Mouse (Mus musculus) neural tube, embryonic 15.5 days (tissue): ENCODE measurements at regions not wholly inside any gene's neighbourhood (a gene's known extent, or its start where the extent isn't known, plus 50 kb on each side); places are given as distances from the start of the nearest gene placed in this dataset.

Source experiments
- ATAC-seq: fragments of 200-750 bp; cut with Nextera tagmentation; 2 replicates; pipeline ENCODE4 v1.8.0; 2017; ENCODE audit warnings: mild to moderate bottlenecking, moderate TSS enrichment, moderate library complexity; ENCODE audit not compliant: low FRiP score
- H3K27ac ChIP-seq: fragments of 300-500 bp; sonication (generic); replicated peaks from 2 replicates; pipeline ENCODE4 v1.5.1; 2015; ENCODE audit warnings: mild to moderate bottlenecking, inconsistent platforms
- H3K27me3 ChIP-seq: fragments of 300-500 bp; sonication (generic); replicated peaks from 2 replicates; pipeline ENCODE4 v1.6.1; 2015; ENCODE audit warnings: inconsistent platforms
- H3K36me3 ChIP-seq: fragments of 300-500 bp; sonication (generic); 2 replicates; pipeline ENCODE4 v1.6.1; 2015; ENCODE audit warnings: inconsistent platforms
- H3K4me1 ChIP-seq: fragments of 300-500 bp; sonication (generic); 2 replicates; pipeline ENCODE4 v1.6.1; 2015; ENCODE audit warnings: inconsistent platforms
- H3K4me2 ChIP-seq: fragments of 300-500 bp; sonication (generic); 2 replicates; pipeline ENCODE4 v1.6.1; 2015; ENCODE audit warnings: inconsistent platforms, mild to moderate bottlenecking, moderate library complexity
- H3K4me3 ChIP-seq: fragments of 300-500 bp; sonication (generic); replicated peaks from 2 replicates; pipeline ENCODE4 v1.5.1; 2015; ENCODE audit warnings: mild to moderate bottlenecking, inconsistent platforms
- H3K9ac ChIP-seq: fragments of 300-500 bp; sonication (generic); replicated peaks from 2 replicates; pipeline ENCODE4 v1.6.1; 2015; ENCODE audit warnings: mild to moderate bottlenecking, inconsistent platforms
- H3K9me3 ChIP-seq: fragments of 300-500 bp; sonication (generic); replicated peaks from 2 replicates; pipeline ENCODE4 v1.6.1; 2016; ENCODE audit warnings: inconsistent platforms
- WGBS: fragments of 180-500 bp; shearing (Covaris S2); methylation state at CpG from one replicate; pipeline ENCODE4 v1.1.7; 2015; ENCODE audit warnings: mixed read lengths; 5-methylcytosine and 5-hydroxymethylcytosine counted together

DNA sequence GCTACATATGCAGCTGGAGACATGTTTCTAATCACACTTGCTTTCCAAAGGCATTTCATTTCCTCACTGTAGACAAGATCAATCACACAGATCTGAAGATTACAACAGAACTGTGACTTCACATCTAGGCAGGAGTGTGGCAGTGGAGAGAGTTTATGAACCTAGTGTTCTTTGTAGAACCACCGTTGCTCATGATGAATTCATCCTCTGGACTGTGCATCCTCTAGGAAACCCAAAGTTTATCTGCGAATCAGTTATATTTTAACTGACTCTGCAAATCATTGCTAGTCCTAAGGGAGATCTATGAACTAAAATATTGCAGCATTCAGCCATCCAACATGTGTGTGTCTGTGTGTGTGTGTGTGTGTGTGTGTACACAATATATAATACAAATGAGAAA, 165.4 kb downstream of the Trib2 start:
- no peak for ATAC-seq
- 94% methylated on average over 2 of the region's 2 CpGs for WGBS
- H3K9ac ChIP-seq, result no peak overlapping the region
- H3K4me3 ChIP-seq, result no peak overlapping the region
- H3K27ac ChIP-seq, result no peak overlapping the region
- no peaks in the 10 kb centered on the region for H3K27me3 ChIP-seq
- H3K36me3 ChIP-seq, result no peaks in the 10 kb centered on the region
- H3K4me2 ChIP-seq, result no peak overlapping the region
- no peaks in the 10 kb centered on the region for H3K4me1 ChIP-seq
- H3K9me3 ChIP-seq, result no peaks in the 10 kb centered on the region

DNA sequence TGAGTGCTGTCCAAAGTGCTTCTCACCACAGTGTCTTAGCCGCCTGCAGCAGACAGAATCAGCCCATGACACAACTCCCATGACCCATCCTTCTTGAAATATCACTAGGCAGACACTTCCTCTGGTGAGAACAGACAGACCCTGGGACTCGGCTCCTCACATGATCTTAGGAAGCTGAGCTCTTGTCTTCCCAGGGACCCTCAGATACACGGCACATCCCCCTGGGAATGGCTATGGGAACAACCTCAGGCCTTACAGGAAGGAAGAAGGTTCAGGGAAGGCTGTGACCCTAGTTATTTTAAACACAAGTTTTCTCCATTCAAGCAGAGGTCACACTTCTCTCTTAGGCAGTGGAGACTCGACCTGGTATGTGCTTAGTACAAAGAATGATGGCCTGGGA, 166.8 kb downstream of the Trib2 start:
- Histone ChIP-seq H3K4me1 (no peaks in the 10 kb centered on the region), H3K9me3 (no peaks in the 10 kb centered on the region), H3K27me3 (no peaks in the 10 kb centered on the region), H3K4me2 (no peak overlapping the region), H3K9ac (no peak overlapping the region), H3K4me3 (no peak overlapping the region), H3K27ac (no peak overlapping the region), H3K36me3 (no peaks in the 10 kb centered on the region)
- no peak for ATAC-seq
- 87% methylated on average over 4 of the region's 4 CpGs for WGBS

DNA sequence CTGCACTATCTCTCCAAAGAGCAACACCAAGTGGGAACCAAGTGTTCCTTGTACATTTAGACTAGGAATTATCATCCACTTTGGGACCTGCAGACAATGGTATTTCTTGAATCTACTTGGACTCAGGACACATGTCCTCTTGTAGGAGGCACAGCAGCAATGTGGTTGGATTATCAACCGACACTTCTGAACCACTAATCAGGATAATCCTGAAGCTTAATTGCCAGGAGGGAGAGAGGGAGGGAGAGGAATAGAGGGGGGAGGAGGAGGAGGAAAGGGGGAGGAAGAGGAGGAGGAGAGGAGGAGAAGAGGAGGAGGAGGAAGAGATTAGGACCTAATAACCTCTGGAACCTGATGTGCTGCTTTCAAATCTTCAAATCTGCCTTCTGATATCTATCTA, 167.5 kb downstream of the Trib2 start:
- no peak for ATAC-seq

DNA sequence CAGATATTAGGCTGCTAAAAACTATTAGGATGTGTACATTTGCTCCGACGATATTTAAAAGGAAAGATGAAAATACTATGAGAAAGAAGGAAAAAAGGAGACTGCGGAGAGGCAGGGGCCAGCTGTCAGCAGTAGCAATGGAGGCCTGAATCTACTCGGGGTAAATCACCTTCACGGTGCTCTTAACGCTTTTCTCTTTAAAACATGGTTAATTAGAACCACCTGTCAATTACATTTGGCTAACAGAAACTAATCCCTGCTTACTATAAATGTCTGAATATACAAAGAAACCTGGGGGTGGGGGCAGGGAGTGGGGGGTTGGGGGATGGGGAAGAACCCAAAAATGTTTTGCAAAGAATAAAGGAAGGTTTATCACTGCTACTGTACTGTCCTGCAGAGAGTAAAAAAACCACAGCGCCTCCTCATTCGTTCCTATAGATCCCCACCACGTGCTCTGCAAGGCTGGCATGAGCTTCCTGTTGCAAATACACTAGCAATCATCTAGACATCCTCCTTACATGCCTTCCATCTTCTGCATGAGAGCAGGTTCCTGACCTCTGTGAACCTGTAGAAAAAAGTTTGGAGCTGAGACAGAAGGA, 172.5 kb downstream of the Trib2 start:
- 63% methylated on average over 9 of the region's 9 CpGs for WGBS
- ATAC-seq, result no peak
- H3K27me3 ChIP-seq, result no peaks in the 10 kb centered on the region

More for the DNA sequence above, 167.5 kb downstream of the Trib2 start:
- Histone ChIP-seq H3K27me3 (no peaks in the 10 kb centered on the region), H3K9me3 (no peaks in the 10 kb centered on the region), H3K9ac (no peak overlapping the region), H3K36me3 (no peaks in the 10 kb centered on the region), H3K4me2 (no peak overlapping the region), H3K27ac (no peak overlapping the region), H3K4me1 (no peaks in the 10 kb centered on the region), H3K4me3 (no peak overlapping the region)
- 83% methylated on average over 1 of the region's 1 CpGs for WGBS

DNA sequence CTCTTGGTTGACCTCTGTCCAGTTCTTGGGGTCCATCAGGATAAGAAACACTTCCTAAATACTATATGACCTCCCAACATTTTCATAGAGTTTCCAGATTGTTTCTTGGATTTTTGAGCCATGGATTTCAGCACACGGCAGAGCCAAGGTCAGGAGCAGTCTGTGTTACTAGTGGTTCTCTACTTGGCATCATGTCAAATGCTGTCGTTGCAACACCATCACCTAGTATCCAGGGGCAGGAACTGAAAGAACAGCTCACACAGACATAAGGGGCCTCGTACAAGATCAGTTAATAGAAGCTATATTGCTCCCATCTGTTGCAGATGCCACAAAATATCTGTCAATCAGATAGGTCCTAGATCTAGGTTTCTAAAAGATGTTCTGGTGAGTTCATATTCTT, 173.1 kb downstream of the Trib2 start:
- Histone ChIP-seq H3K9ac (no peak overlapping the region), H3K27me3 (no peaks in the 10 kb centered on the region), H3K27ac (no peak overlapping the region), H3K4me3 (no peak overlapping the region), H3K4me1 (no peaks in the 10 kb centered on the region), H3K4me2 (no peak overlapping the region), H3K36me3 (no peaks in the 10 kb centered on the region), H3K9me3 (no peaks in the 10 kb centered on the region)
- ATAC-seq, result no peak
- 65% methylated on average over 3 of the region's 3 CpGs for WGBS

More for the DNA sequence above, 172.5 kb downstream of the Trib2 start:
- Histone ChIP-seq H3K9me3 (no peaks in the 10 kb centered on the region), H3K4me1 (no peaks in the 10 kb centered on the region), H3K4me3 (no peak overlapping the region), H3K36me3 (no peaks in the 10 kb centered on the region), H3K4me2 (no peak overlapping the region), H3K27ac (no peak overlapping the region), H3K9ac (no peak overlapping the region)

DNA sequence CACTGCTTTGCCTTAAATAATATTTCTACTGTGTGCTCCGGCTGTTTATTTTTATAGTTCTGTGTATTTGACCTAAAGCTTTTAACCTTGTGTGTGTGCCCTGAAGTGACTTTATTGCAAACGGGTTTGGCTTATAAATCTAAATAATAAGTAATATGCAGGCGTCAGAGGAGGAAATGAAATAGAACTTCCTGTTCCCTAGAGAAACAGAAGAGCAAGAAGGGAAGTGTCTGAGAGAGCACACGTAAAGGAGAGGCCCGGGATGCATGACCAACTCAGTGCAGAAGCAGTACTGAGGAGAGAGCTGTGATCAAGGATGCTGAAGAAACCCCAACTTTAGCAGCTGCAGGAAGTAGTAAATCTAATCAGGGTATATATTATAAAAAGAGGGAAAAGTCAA, 176.4 kb downstream of the Trib2 start:
- H3K27ac ChIP-seq, result no peak overlapping the region
- ATAC-seq, result no peak

DNA sequence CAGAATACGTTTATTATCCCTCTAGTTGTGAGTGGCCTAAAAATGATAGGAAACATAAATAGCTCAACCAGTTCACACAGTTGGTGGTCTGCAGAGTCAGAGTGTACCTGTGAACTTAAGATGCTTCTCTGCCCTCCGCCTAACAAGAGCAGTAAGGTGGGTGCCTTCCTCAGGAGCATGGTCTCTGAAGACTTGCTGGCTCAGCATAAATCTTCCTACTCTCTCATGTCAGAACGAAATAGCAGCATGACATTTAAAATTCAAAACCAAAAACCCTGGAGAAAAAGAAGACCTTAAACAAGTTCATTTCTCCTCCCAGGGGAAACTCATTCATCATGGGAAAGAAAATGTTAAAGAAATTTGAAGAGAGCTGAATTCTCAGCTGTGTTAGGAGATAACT, 186.8 kb downstream of the Trib2 start:
- Histone ChIP-seq H3K36me3 (no peaks in the 10 kb centered on the region), H3K4me2 (no peak overlapping the region), H3K27ac (no peak overlapping the region), H3K4me1 (no peaks in the 10 kb centered on the region), H3K27me3 (no peaks in the 10 kb centered on the region), H3K9ac (no peak overlapping the region), H3K4me3 (no peak overlapping the region), H3K9me3 (no peaks in the 10 kb centered on the region)
- 85% methylated on average over 3 of the region's 3 CpGs for WGBS
- ATAC-seq, result no peak

More for the DNA sequence above, 176.4 kb downstream of the Trib2 start:
- no peaks in the 10 kb centered on the region for H3K36me3 ChIP-seq
- no peaks in the 10 kb centered on the region for H3K27me3 ChIP-seq
- no peaks in the 10 kb centered on the region for H3K4me1 ChIP-seq
- H3K9me3 ChIP-seq, result no peaks in the 10 kb centered on the region
- no peak overlapping the region for H3K9ac ChIP-seq
- 70% methylated on average over 5 of the region's 5 CpGs for WGBS
- H3K4me3 ChIP-seq, result no peak overlapping the region
- H3K4me2 ChIP-seq, result no peak overlapping the region

DNA sequence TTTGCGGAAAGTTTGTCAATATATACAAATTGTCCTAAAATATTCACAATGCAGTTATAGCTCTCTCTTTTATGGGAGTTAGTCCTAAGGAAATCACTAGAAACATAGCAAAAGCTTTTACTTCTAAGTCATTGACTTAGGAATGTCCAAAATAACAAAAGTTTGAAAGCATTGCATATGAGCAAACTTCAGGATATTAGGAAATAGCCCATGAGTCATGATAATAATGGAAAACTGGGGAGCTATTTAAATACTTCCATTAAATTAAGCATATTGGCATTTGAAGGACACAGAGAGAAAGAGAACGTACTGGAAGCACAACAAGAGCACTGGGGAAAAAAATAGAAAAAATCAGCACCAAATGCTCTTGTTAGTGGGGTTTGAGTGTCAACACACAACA, 197.2 kb downstream of the Trib2 start:
- Histone ChIP-seq H3K36me3 (no peaks in the 10 kb centered on the region), H3K27ac (no peak overlapping the region), H3K9me3 (no peaks in the 10 kb centered on the region), H3K4me1 (peaks cover 3% of the 10 kb centered on the region; the same call in 1 of the 2 replicates), H3K27me3 (no peaks in the 10 kb centered on the region), H3K4me3 (no peak overlapping the region), H3K9ac (no peak overlapping the region), H3K4me2 (no peak overlapping the region)
- 86% methylated on average over 2 of the region's 2 CpGs for WGBS
- no peak for ATAC-seq

DNA sequence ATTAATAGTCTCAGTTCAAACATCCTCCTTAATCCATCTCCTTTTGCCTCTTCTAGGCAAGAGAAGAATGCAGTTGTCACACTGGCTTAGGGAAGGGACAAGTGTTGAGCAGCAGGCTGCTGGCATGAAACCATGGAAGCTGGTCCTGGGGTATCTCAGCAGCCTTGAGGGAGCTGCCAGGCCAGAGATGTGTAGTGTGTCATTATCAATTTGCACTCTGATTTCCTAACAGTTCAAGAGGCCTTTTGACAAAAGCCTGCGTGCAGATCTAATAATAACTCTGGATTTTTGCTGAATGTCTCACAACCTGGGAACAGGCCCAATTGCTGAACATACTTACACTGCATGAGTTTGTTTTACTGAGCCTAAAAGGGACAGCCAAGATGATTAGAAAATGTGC, 199.4 kb downstream of the Trib2 start:
- Histone ChIP-seq H3K27me3 (no peaks in the 10 kb centered on the region), H3K9ac (no peak overlapping the region), H3K27ac (no peak overlapping the region), H3K4me1 (peaks cover 3% of the 10 kb centered on the region; the same call in 1 of the 2 replicates), H3K9me3 (no peaks in the 10 kb centered on the region), H3K4me2 (no peak overlapping the region), H3K36me3 (no peaks in the 10 kb centered on the region), H3K4me3 (no peak overlapping the region)
- no peak for ATAC-seq
- WGBS, result 45% methylated on average over 1 of the region's 1 CpGs

DNA sequence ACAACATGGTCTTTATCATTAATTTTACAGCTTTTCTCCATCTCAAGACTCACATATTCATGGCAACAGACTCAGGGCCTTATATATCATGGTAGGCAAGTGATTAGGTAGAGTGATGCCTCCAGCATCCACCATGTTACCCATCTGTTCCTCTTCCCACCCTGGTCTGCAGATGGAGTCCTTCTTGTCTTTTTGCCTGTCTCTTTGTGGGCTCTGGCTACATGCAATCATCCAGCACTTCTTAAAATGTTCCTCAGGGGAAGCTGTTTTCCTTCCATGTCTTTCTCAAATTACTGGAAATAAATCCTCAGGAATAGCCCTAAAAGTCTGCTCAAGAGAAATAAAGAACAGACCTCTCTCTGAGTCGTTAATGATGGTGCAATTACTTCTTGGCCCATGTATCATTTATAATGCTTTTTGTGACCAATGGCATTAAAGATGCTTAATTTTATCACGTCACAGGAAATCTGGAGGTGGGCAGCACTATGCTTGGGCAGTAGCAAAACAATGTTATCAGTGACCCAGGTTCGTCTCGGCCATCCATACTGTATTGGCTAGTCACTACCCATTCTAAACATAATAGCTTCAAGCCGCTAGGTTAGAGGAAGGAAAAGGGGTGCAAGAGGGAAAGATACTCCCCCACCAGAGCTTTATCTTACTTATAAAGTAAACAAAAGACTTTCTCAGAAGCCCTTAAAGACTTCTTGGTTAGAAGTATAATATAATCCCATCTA, 204.7 kb downstream of the Trib2 start:
- Histone ChIP-seq H3K4me2 (no peak overlapping the region), H3K27me3 (no peaks in the 10 kb centered on the region), H3K4me1 (no peaks in the 10 kb centered on the region), H3K9ac (no peak overlapping the region), H3K9me3 (no peaks in the 10 kb centered on the region), H3K4me3 (no peak overlapping the region), H3K36me3 (no peaks in the 10 kb centered on the region), H3K27ac (no peak overlapping the region)
- 72% methylated on average over 5 of the region's 5 CpGs for WGBS
- no peak for ATAC-seq

DNA sequence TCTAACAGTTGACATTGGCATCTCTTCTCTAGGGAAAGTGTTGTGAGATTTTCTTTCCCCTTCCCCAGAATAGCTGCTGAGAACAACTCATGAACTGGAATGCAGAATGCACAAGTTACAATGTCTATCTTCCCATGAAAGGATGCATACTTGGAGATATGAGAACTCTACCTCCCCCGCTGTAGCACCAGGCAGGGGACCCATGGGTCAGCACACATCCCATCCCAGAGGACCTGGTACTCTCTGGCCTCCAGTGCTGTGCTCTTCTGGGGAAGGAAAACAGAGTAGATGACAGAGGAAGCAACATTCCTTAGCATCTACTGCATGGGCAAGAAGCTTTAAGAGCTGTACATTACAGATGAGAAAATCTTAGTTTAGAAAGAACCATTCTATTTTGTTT, 209.6 kb downstream of the Trib2 start:
- no peaks in the 10 kb centered on the region for H3K36me3 ChIP-seq
- ATAC-seq, result no peak
- H3K9me3 ChIP-seq, result no peaks in the 10 kb centered on the region
- no peak overlapping the region for H3K4me3 ChIP-seq
- 87% methylated on average over 1 of the region's 1 CpGs for WGBS
- H3K27me3 ChIP-seq, result no peaks in the 10 kb centered on the region
- no peak overlapping the region for H3K27ac ChIP-seq
- no peak overlapping the region for H3K9ac ChIP-seq
- peaks cover 9% of the 10 kb centered on the region; the same call in 1 of the 2 replicates for H3K4me1 ChIP-seq
- no peak overlapping the region for H3K4me2 ChIP-seq

DNA sequence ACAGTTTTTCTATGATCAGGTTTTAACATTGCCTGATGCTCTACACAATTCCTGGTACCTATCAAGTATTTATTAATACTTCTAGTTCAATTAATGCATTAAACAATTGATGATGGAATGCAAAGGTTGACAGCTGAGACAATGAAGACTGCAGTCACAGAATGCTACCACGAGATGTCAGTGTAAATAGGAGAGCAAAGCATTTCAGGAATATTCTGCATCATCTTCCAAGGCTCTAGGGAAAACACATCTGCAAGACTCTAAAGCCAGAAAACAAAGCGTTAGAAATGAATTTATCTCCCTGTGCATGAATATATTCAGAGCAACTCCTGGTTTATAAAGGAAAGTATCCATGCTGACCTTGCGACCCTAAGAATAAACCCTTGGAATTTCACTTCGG, 210.6 kb downstream of the Trib2 start:
- H3K27me3 ChIP-seq, result no peaks in the 10 kb centered on the region
- ATAC-seq, result no peak
- no peaks in the 10 kb centered on the region for H3K36me3 ChIP-seq
- no peak overlapping the region for H3K9ac ChIP-seq
- WGBS, result 63% methylated on average over 4 of the region's 4 CpGs
- H3K4me2 ChIP-seq, result no peak overlapping the region
- H3K27ac ChIP-seq, result no peak overlapping the region
- H3K4me3 ChIP-seq, result no peak overlapping the region
- peaks cover 9% of the 10 kb centered on the region; the same call in 1 of the 2 replicates for H3K4me1 ChIP-seq
- H3K9me3 ChIP-seq, result no peaks in the 10 kb centered on the region
